Mouse (Mus musculus) kidney, embryonic 14.5 days (tissue): ENCODE measurements around the gene Sumo2. TPM values are rescaled to one million over a fixed set of nuclear protein-coding genes. Genes with fewer than 3 reads are reported as not detected.

Experiments
- ATAC-seq: fragments of 200-750 bp; cut with Nextera tagmentation; 2 replicates; pipeline ENCODE4 v1.8.0; 2017; ENCODE audit warnings: moderate number of reproducible peaks, mild to moderate bottlenecking, moderate TSS enrichment, moderate library complexity; ENCODE audit not compliant: low FRiP score, low TSS enrichment
- H3K27ac ChIP-seq: fragments of 300-500 bp; sonication (generic); 2 replicates; pipeline ENCODE4 v1.5.1; 2014; ENCODE audit warnings: low read depth, mild to moderate bottlenecking, low read length, moderate library complexity, mixed read lengths
- H3K27me3 ChIP-seq: fragments of 300-500 bp; sonication (generic); 2 replicates; pipeline ENCODE4 v1.6.1; 2014; ENCODE audit warnings: mild to moderate bottlenecking, low read length; ENCODE audit not compliant: control insufficient read depth, insufficient read depth
- H3K36me3 ChIP-seq: fragments of 300-500 bp; sonication (generic); 2 replicates; pipeline ENCODE4 v1.6.1; 2014; ENCODE audit warnings: low read length, mixed read lengths; ENCODE audit not compliant: control insufficient read depth, insufficient read depth
- H3K4me1 ChIP-seq: fragments of 300-500 bp; sonication (generic); 2 replicates; pipeline ENCODE4 v1.6.1; 2014; ENCODE audit warnings: low read length, mixed read lengths; ENCODE audit not compliant: control insufficient read depth, insufficient read depth
- H3K4me2 ChIP-seq: fragments of 300-500 bp; sonication (generic); replicated peaks from 2 replicates; pipeline ENCODE4 v1.6.1; 2014; ENCODE audit warnings: low read depth, mild to moderate bottlenecking, low read length
- H3K4me3 ChIP-seq: fragments of 300-500 bp; sonication (generic); 2 replicates; pipeline ENCODE4 v1.5.1; 2014; ENCODE audit warnings: mild to moderate bottlenecking, low read length
- H3K9ac ChIP-seq: fragments of 300-500 bp; sonication (generic); 2 replicates; pipeline ENCODE4 v1.6.1; 2014; ENCODE audit warnings: low read depth, mild to moderate bottlenecking, low read length, moderate library complexity
- H3K9me3 ChIP-seq: fragments of 300-500 bp; sonication (generic); 2 replicates; pipeline ENCODE4 v1.6.1; 2016; ENCODE audit warnings: low read length; ENCODE audit not compliant: control insufficient read depth
- WGBS: fragments of 180-500 bp; shearing (Covaris S2); extraction: QIAGEN DNeasy Blood & Tissue Kit; methylation state at CpG from one replicate; pipeline ENCODE4 v1.1.7; 2014; 5-methylcytosine and 5-hydroxymethylcytosine counted together
- polyA plus RNA-seq: library from polyadenylated mRNA; unstranded; fragments of >200 nt; fragmentation: Nextera tagmentation; extraction: Ambion mirVana; gene quantifications from 2 replicates; pipeline ENCODE4 v1.2.1, GENCODE M21; 2014

The Sumo2 gene
- polyA plus RNA-seq, 1 experiment from 2014 or later = 1,228 TPM

GRCm38 (mm10) chr11:115522238-115522637 lies 13.8 kb downstream of the Sumo2 start:
- Histone ChIP-seq H3K9me3 (no peaks in the 10 kb centered on the region), H3K27me3 (no peaks in the 10 kb centered on the region), H3K4me2 (no peak overlapping the region), H3K27ac (no peak overlapping the region), H3K4me3 (no peak overlapping the region), H3K4me1 (no peaks in the 10 kb centered on the region), H3K9ac (no peak overlapping the region), H3K36me3 (peaks cover 47% of the 10 kb centered on the region)
- ATAC-seq = no peak
- 93% methylated on average over 2 of the region's 2 CpGs for WGBS

GRCm38 (mm10) chr11:115521080-115521479 lies 15.0 kb downstream of the Sumo2 start:
- H3K9me3 ChIP-seq = no peaks in the 10 kb centered on the region
- H3K4me2 ChIP-seq = no peak overlapping the region
- peaks cover 36% of the 10 kb centered on the region for H3K36me3 ChIP-seq
- H3K27me3 ChIP-seq = no peaks in the 10 kb centered on the region
- ATAC-seq = no peak
- H3K4me3 ChIP-seq = no peak overlapping the region
- no peaks in the 10 kb centered on the region for H3K4me1 ChIP-seq
- 80% methylated on average over 4 of the region's 4 CpGs for WGBS
- no peak overlapping the region for H3K9ac ChIP-seq
- H3K27ac ChIP-seq = 0 out of 2 replicates have a peak overlapping the region, but pooled peaks have one; percentile 1

GRCm38 (mm10) chr11:115520218-115520617 lies 15.9 kb downstream of the Sumo2 start:
- Histone ChIP-seq H3K9ac (no peak overlapping the region), H3K4me1 (no peaks in the 10 kb centered on the region), H3K4me2 (no peak overlapping the region), H3K4me3 (no peak overlapping the region), H3K27ac (no peak overlapping the region), H3K27me3 (no peaks in the 10 kb centered on the region), H3K36me3 (peaks cover 28% of the 10 kb centered on the region), H3K9me3 (no peaks in the 10 kb centered on the region)
- WGBS = 86% methylated on average over 2 of the region's 2 CpGs
- ATAC-seq = no peak

GRCm38 (mm10) chr11:115519581-115519980 lies 16.5 kb downstream of the Sumo2 start:
- no peak overlapping the region for H3K4me2 ChIP-seq
- WGBS = 82% methylated on average over 3 of the region's 3 CpGs
- H3K4me3 ChIP-seq = no peak overlapping the region
- no peak overlapping the region for H3K9ac ChIP-seq
- H3K27me3 ChIP-seq = no peaks in the 10 kb centered on the region
- peaks cover 21% of the 10 kb centered on the region for H3K36me3 ChIP-seq
- H3K27ac ChIP-seq = no peak overlapping the region
- H3K4me1 ChIP-seq = no peaks in the 10 kb centered on the region
- no peak for ATAC-seq
- no peaks in the 10 kb centered on the region for H3K9me3 ChIP-seq

GRCm38 (mm10) chr11:115518693-115519092 lies 17.4 kb downstream of the Sumo2 start:
- Histone ChIP-seq H3K27me3 (no peaks in the 10 kb centered on the region), H3K4me3 (no peak overlapping the region), H3K9ac (no peak overlapping the region), H3K9me3 (no peaks in the 10 kb centered on the region), H3K36me3 (peaks cover 13% of the 10 kb centered on the region), H3K4me2 (no peak overlapping the region), H3K4me1 (no peaks in the 10 kb centered on the region), H3K27ac (no peak overlapping the region)
- no peak for ATAC-seq
- WGBS = 43% methylated on average over 9 of the region's 9 CpGs

GRCm38 (mm10) chr11:115516942-115517341 lies 19.1 kb downstream of the Sumo2 start:
- 83% methylated on average over 5 of the region's 5 CpGs for WGBS
- Histone ChIP-seq H3K36me3 (peaks cover 1% of the 10 kb centered on the region; the same call in 1 of the 2 replicates), H3K4me3 (no peak overlapping the region), H3K9ac (no peak overlapping the region), H3K27ac (no peak overlapping the region), H3K27me3 (no peaks in the 10 kb centered on the region), H3K4me2 (no peak overlapping the region), H3K4me1 (peaks cover 11% of the 10 kb centered on the region), H3K9me3 (no peaks in the 10 kb centered on the region)
- no peak for ATAC-seq

GRCm38 (mm10) chr11:115515021-115515420 lies 21.1 kb downstream of the Sumo2 start:
- no peaks in the 10 kb centered on the region for H3K27me3 ChIP-seq
- peaks cover 29% of the 10 kb centered on the region for H3K4me1 ChIP-seq
- H3K9me3 ChIP-seq = no peaks in the 10 kb centered on the region
- H3K4me3 ChIP-seq = no peak overlapping the region
- no peak for ATAC-seq
- no peak overlapping the region for H3K27ac ChIP-seq
- H3K36me3 ChIP-seq = no peaks in the 10 kb centered on the region
- H3K4me2 ChIP-seq = no peak overlapping the region
- WGBS = 65% methylated on average over 6 of the region's 6 CpGs
- peak overlapping the region; percentile 28; the same call in 1 of the 2 replicates for H3K9ac ChIP-seq

GRCm38 (mm10) chr11:115514238-115514663 lies 21.8 kb downstream of the Sumo2 start, which contains the start of gene Jpt1:
TSS of gene Jpt1 (minus strand) at chr11:115514387.
- peak within 1 kb of the TSS; percentile 90 for H3K27ac ChIP-seq
- peak within 1 kb of the TSS; percentile 97 for H3K9ac ChIP-seq
- peak within 1 kb of the TSS; percentile 69 for H3K4me2 ChIP-seq
- under 1% methylated on average over 24 of the region's 24 CpGs for WGBS
- peak within 1 kb of the TSS; percentile 100 for H3K4me3 ChIP-seq
- no peaks in the 10 kb centered on the region for H3K36me3 ChIP-seq
- peaks cover 32% of the 10 kb centered on the region for H3K4me1 ChIP-seq
- ATAC-seq = peak; percentile 97
- H3K27me3 ChIP-seq = no peaks in the 10 kb centered on the region
- no peaks in the 10 kb centered on the region for H3K9me3 ChIP-seq

- WGBS = under 1% methylated on average over 57 of the region's 57 CpGs
- Histone ChIP-seq H3K4me1 (peaks cover 32% of the 10 kb centered on the region), H3K9me3 (no peaks in the 10 kb centered on the region), H3K4me3 (peak overlapping the region; percentile 100), H3K9ac (peak overlapping the region; percentile 97), H3K4me2 (peak overlapping the region; percentile 69), H3K27ac (peak overlapping the region; percentile 90), H3K36me3 (no peaks in the 10 kb centered on the region), H3K27me3 (no peaks in the 10 kb centered on the region)
- ATAC-seq = peak; percentile 62
Measured at GRCm38 (mm10) chr11:115513271-115514237, 22.5 kb downstream of the Sumo2 start.
